Mouse (Mus musculus): Measurements from ENCODE around the gene Mapk13.

GRCm38 (mm10) chr17:28829120-28829519 lies 60.0 kb downstream of the Mapk13 start:
- TF ChIP-seq CTCF (IDR thresholded peaks at IDR 0.05; ENCODE audit: low read depth), result no peak
- no peak for TF ChIP-seq EP300 (optimal IDR thresholded peaks at IDR 0.05)
